Mouse (Mus musculus): ENCODE measurements around the gene Cdh13. TPM values are rescaled to one million over a fixed set of nuclear protein-coding genes. Genes with fewer than 3 reads are reported as not detected.

Cdh13 gene
- polyA plus RNA-seq, 1 experiment from 2014 or later, result 18.2 TPM

DNA sequence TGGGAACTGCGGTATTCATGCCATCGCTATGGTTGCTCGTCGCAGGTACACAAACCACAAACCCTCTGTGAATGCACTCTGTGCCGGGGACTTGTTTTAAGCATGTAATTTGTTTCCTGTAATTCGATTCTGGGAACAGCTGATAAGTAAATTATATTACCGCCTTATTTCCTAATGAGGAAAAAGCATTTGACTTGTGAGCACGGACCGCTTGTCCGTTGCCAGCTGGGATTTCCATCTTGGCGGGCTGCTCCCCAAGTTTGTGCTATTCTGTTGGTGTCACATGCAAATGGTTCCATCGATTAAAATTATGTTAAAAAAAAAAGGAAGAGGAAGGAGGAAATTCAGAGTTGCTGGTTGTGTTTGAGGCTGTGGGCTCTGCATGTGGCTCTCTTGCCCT is 569.3 kb downstream of the Cdh13 start:
- no peak overlapping the region for H3K27ac ChIP-seq (ENCODE audit: low read depth)
- DNase-seq (ENCODE audit: low spot score), result no peak
- H3K4me1 ChIP-seq (replicated peaks; ENCODE audit: control insufficient read depth, insufficient read depth, low read length), result no peaks in the 10 kb centered on the region
- no peaks in the 10 kb centered on the region for H3K36me3 ChIP-seq (ENCODE audit: control insufficient read depth, insufficient read depth, low read length)
- H3K27me3 ChIP-seq (replicated peaks; ENCODE audit: control insufficient read depth, insufficient read depth, low read length), result no peaks in the 10 kb centered on the region
- ATAC-seq (replicated peaks; ENCODE audit: low FRiP score, low TSS enrichment, low read depth), result no peak
- H3K4me2 ChIP-seq (ENCODE audit: low read length), result no peak overlapping the region
- H3K4me3 ChIP-seq (ENCODE audit: low read depth, low read length), result no peak overlapping the region
- H3K9me3 ChIP-seq (ENCODE audit: control insufficient read depth, low read length), result no peaks in the 10 kb centered on the region
- WGBS, result 81% methylated on average over 12 of the region's 12 CpGs
- H3K9ac ChIP-seq (ENCODE audit: low read length), result no peak overlapping the region

DNA sequence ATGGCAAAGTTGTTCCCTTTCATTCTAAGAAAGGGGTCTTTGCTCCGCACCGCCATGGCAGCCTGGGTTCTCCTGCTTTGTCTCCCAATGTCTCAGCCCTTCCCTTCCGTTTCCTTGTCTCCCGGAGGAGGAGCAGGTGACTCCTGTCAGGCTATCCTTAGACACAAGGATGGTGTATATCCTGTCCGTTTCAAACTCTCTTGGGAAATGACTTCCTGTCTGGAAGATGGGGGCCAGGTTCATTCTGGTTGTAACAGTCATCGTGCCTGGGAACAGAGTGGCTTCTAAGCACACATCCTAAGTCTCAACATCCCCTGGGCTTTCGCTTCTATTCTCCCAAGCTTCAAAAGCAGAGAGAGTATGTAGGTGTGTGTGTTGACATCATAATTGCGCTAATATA is 571.1 kb downstream of the Cdh13 start:
- H3K4me3 ChIP-seq (ENCODE audit: low read depth, low read length), result no peak overlapping the region
- 61% methylated on average over 8 of the region's 8 CpGs for WGBS
- no peaks in the 10 kb centered on the region for H3K4me1 ChIP-seq (replicated peaks; ENCODE audit: control insufficient read depth, insufficient read depth, low read length)
- ATAC-seq (replicated peaks; ENCODE audit: low FRiP score, low TSS enrichment, low read depth) (no peak), DNase-seq (ENCODE audit: low spot score) (no peak)
- no peak overlapping the region for H3K4me2 ChIP-seq (ENCODE audit: low read length)
- H3K27me3 ChIP-seq (replicated peaks; ENCODE audit: control insufficient read depth, insufficient read depth, low read length), result no peaks in the 10 kb centered on the region
- no peak overlapping the region for H3K27ac ChIP-seq (ENCODE audit: low read depth)
- H3K36me3 ChIP-seq (ENCODE audit: control insufficient read depth, insufficient read depth, low read length), result no peaks in the 10 kb centered on the region
- H3K9me3 ChIP-seq (ENCODE audit: control insufficient read depth, low read length), result no peaks in the 10 kb centered on the region
- no peak overlapping the region for H3K9ac ChIP-seq (ENCODE audit: low read length)

DNA sequence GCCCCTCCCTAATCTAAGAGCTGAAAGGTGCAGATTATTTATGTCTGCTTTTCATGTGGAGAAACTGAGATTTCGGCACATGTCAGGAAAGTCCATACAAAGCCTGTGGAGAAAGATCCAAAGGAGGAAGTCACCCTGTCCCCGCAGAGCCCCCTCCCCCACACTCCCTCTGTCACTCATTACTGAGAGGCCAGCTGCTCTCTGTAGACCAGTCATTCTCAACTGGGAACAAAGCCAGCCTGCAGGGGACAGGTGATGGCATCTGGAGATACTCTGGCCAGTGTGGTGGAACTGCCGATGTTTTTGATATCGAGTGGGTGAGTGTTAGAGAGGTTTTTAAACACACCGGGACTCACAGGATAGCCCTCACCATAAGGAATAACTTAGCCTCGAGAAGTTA is 582.8 kb downstream of the Cdh13 start:
- 76% methylated on average over 6 of the region's 6 CpGs for WGBS
- no peak overlapping the region for H3K4me2 ChIP-seq (ENCODE audit: low read length)
- DNase-seq (ENCODE audit: low spot score), result no peak
- no peak overlapping the region for H3K4me3 ChIP-seq (ENCODE audit: low read depth, low read length)
- ATAC-seq (replicated peaks; ENCODE audit: low FRiP score, low TSS enrichment, low read depth), result no peak
- no peaks in the 10 kb centered on the region for H3K4me1 ChIP-seq (replicated peaks; ENCODE audit: control insufficient read depth, insufficient read depth, low read length)
- no peak overlapping the region for H3K9ac ChIP-seq (ENCODE audit: low read length)
- no peaks in the 10 kb centered on the region for H3K36me3 ChIP-seq (ENCODE audit: control insufficient read depth, insufficient read depth, low read length)
- H3K27ac ChIP-seq (ENCODE audit: low read depth), result no peak overlapping the region
- no peaks in the 10 kb centered on the region for H3K27me3 ChIP-seq (replicated peaks; ENCODE audit: control insufficient read depth, insufficient read depth, low read length)
- no peaks in the 10 kb centered on the region for H3K9me3 ChIP-seq (ENCODE audit: control insufficient read depth, low read length)

DNA sequence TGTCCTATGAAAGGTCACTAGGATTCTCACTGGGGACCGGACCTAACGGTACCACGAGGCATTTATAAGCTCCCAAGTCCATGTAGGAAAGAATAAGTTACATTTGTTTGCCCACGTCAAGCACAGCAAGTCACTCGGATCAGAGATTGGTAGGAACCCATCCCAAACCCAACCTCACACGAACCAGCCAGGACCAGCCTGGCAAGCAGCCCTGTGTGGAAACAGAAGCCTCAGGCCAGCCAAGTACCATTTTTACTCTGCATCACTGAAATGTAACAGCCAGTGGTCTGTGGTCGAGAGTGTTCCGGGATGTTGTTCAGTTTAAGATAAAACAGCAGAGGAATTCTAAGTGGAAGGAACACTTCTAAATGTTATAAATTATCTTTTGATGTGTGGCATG is 587.2 kb downstream of the Cdh13 start:
- Histone ChIP-seq H3K27ac (ENCODE audit: low read depth) (no peak overlapping the region), H3K4me1 (replicated peaks; ENCODE audit: control insufficient read depth, insufficient read depth, low read length) (no peaks in the 10 kb centered on the region), H3K27me3 (replicated peaks; ENCODE audit: control insufficient read depth, insufficient read depth, low read length) (no peaks in the 10 kb centered on the region), H3K36me3 (ENCODE audit: control insufficient read depth, insufficient read depth, low read length) (no peaks in the 10 kb centered on the region), H3K9me3 (ENCODE audit: control insufficient read depth, low read length) (no peaks in the 10 kb centered on the region), H3K9ac (ENCODE audit: low read length) (no peak overlapping the region), H3K4me3 (ENCODE audit: low read depth, low read length) (no peak overlapping the region), H3K4me2 (ENCODE audit: low read length) (no peak overlapping the region)
- DNase-seq (ENCODE audit: low spot score) (no peak), ATAC-seq (replicated peaks; ENCODE audit: low FRiP score, low TSS enrichment, low read depth) (no peak)
- 83% methylated on average over 8 of the region's 8 CpGs for WGBS

DNA sequence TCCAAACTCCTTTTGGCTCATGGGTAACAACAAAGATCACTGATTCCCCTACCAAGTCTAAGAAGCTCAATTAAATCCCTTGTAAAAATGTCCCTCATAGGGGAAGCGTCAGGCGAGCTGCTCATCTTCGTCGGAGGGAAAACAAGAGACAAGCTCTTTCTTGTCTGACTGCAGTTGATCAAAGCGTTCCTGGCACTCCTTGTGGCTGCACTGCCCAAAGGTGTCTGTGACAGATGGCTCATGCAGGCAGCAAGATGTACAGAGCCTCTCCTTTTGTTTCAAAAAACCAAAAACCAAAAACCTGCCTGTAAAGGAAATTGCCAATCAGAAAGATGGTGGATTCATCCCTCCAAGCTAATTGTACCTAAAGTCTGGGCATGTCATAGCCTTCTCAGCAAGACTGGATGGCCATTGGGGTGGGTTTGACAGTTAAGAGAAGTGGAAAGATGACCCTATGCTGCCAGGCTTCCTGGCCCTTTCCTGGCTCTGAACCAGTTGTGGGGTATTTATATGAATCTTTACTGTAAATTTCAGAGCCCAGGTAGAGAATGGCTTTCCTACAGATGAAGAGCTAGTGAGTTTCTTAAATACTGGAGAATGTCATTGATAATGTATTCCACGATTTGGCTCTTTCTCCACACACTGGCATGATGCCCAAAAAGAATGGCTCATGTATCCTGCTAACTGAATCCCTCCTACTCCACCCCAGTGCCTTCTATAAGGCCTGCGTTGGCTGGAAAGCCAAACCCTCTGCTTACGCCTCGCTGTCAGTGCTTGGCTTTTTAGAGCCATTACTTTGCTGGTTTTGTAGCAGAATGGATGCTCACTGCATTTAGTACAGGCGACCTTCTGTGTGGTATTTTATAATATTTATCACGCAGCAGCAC is 596.6 kb downstream of the Cdh13 start:
- H3K9ac ChIP-seq (ENCODE audit: low read length), result no peak overlapping the region
- no peaks in the 10 kb centered on the region for H3K36me3 ChIP-seq (ENCODE audit: control insufficient read depth, insufficient read depth, low read length)
- no peaks in the 10 kb centered on the region for H3K27me3 ChIP-seq (replicated peaks; ENCODE audit: control insufficient read depth, insufficient read depth, low read length)
- H3K4me1 ChIP-seq (replicated peaks; ENCODE audit: control insufficient read depth, insufficient read depth, low read length), result no peaks in the 10 kb centered on the region
- 0 out of 2 replicates have a peak, but pooled peaks cover 4% of the 10 kb centered on the region for H3K9me3 ChIP-seq (ENCODE audit: control insufficient read depth, low read length)
- H3K4me3 ChIP-seq (ENCODE audit: low read depth, low read length), result no peak overlapping the region
- H3K27ac ChIP-seq (ENCODE audit: low read depth), result no peak overlapping the region
- DNase-seq (ENCODE audit: low spot score) (no peak), ATAC-seq (replicated peaks; ENCODE audit: low FRiP score, low TSS enrichment, low read depth) (no peak)
- 72% methylated on average over 11 of the region's 11 CpGs for WGBS
- no peak overlapping the region for H3K4me2 ChIP-seq (ENCODE audit: low read length)

DNA sequence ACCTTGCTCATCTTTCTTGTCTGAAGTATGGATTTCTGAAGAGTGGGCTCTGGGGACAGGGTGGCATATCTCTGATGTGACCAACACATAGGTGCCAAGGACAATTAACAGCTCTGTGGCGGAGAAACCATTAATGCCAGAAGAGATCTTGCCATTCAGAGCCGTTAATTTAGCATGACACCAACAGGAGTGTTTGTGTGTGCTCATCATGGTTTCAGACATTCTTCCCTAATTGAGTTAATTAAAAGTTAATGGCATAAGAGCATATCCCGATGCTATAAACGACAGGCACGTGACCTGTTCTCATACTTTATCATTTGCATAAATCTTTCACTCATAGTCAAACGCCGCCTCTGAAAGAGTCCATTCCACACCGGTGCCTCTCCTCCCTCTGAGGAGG is 600.8 kb downstream of the Cdh13 start:
- Histone ChIP-seq H3K4me2 (ENCODE audit: low read length) (no peak overlapping the region), H3K27ac (ENCODE audit: low read depth) (no peak overlapping the region), H3K36me3 (ENCODE audit: control insufficient read depth, insufficient read depth, low read length) (no peaks in the 10 kb centered on the region), H3K9me3 (ENCODE audit: control insufficient read depth, low read length) (no peaks in the 10 kb centered on the region), H3K9ac (ENCODE audit: low read length) (no peak overlapping the region), H3K4me3 (ENCODE audit: low read depth, low read length) (no peak overlapping the region), H3K27me3 (replicated peaks; ENCODE audit: control insufficient read depth, insufficient read depth, low read length) (no peaks in the 10 kb centered on the region), H3K4me1 (replicated peaks; ENCODE audit: control insufficient read depth, insufficient read depth, low read length) (no peaks in the 10 kb centered on the region)
- WGBS, result 49% methylated on average over 8 of the region's 8 CpGs
- ATAC-seq (replicated peaks; ENCODE audit: low FRiP score, low TSS enrichment, low read depth), result no peak
- no peak for DNase-seq (ENCODE audit: low spot score)

DNA sequence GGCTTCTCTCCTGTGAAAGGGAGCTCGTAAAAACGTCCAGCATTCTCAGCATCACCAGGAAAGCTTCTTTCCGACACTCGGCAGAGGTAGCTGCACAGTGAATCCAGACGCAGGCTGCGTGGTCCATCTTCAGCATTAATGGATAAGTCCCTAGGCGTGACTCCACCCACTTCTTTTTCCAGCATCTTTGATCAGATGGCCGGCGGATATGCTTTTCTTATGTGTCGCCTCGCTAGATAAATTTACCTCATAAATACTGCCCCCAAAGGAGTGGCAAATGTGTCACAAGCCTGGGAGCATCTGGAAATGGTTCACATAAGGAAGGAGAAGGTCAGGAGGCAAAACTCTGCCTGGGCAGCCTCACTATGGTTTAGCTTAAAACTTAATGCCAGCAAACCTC is 601.5 kb downstream of the Cdh13 start:
- Histone ChIP-seq H3K27ac (ENCODE audit: low read depth) (no peak overlapping the region), H3K36me3 (ENCODE audit: control insufficient read depth, insufficient read depth, low read length) (no peaks in the 10 kb centered on the region), H3K4me1 (replicated peaks; ENCODE audit: control insufficient read depth, insufficient read depth, low read length) (no peaks in the 10 kb centered on the region), H3K9me3 (ENCODE audit: control insufficient read depth, low read length) (no peaks in the 10 kb centered on the region), H3K4me2 (ENCODE audit: low read length) (no peak overlapping the region), H3K9ac (ENCODE audit: low read length) (no peak overlapping the region), H3K4me3 (ENCODE audit: low read depth, low read length) (no peak overlapping the region), H3K27me3 (replicated peaks; ENCODE audit: control insufficient read depth, insufficient read depth, low read length) (no peaks in the 10 kb centered on the region)
- ATAC-seq (replicated peaks; ENCODE audit: low FRiP score, low TSS enrichment, low read depth) (no peak), DNase-seq (ENCODE audit: low spot score) (no peak)
- WGBS, result 37% methylated on average over 11 of the region's 11 CpGs

DNA sequence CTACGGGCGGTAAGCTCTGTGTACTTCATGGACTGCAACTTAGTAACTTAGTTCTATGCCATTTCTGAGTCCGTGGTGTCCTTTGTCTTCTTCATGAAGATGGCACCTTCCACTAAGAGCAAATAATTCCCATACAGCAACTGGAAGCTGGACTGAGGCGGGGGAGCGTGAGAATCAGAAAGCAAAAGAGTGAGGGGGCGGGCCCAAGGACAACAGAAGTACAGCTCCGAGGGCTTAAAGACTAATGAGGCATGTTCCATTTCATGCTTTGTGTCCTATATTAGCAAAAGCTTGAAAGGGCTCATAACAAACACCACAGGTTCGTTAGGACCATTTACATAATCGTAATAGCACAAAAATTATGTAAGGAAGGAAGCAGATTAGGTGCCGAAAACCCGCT is 618.9 kb downstream of the Cdh13 start:
- Histone ChIP-seq H3K9ac (ENCODE audit: low read length) (no peak overlapping the region), H3K4me2 (ENCODE audit: low read length) (no peak overlapping the region), H3K27me3 (replicated peaks; ENCODE audit: control insufficient read depth, insufficient read depth, low read length) (no peaks in the 10 kb centered on the region), H3K9me3 (ENCODE audit: control insufficient read depth, low read length) (0 out of 2 replicates have a peak, but pooled peaks cover 3% of the 10 kb centered on the region), H3K4me3 (ENCODE audit: low read depth, low read length) (no peak overlapping the region), H3K36me3 (ENCODE audit: control insufficient read depth, insufficient read depth, low read length) (no peaks in the 10 kb centered on the region), H3K27ac (ENCODE audit: low read depth) (no peak overlapping the region), H3K4me1 (replicated peaks; ENCODE audit: control insufficient read depth, insufficient read depth, low read length) (no peaks in the 10 kb centered on the region)
- WGBS, result 87% methylated on average over 11 of the region's 11 CpGs
- no peak for DNase-seq (ENCODE audit: low spot score)
- no peak for ATAC-seq (replicated peaks; ENCODE audit: low FRiP score, low TSS enrichment, low read depth)

DNA sequence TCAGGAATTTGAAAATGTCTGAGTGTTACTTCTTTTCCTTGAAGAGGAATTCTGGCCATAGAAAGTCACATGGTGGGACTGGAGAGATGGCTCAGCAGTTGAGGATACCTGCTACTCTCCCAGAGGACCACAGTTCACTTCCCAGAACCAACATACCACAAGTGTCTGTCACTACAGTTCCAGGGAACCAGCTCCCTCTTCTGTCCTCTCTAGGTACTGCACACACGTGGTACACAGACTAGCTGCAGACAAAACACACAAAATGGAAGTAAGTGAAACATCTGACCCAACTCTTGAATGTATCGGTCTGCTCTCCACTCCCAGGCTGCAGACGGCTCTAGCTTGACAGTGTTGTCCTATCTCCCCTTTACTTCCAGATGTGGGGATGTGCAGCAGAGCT is 633.0 kb downstream of the Cdh13 start:
- no peak for ATAC-seq (replicated peaks; ENCODE audit: low FRiP score, low TSS enrichment, low read depth)
- Histone ChIP-seq H3K9ac (ENCODE audit: low read length) (no peak overlapping the region), H3K4me3 (ENCODE audit: low read depth, low read length) (no peak overlapping the region), H3K4me1 (replicated peaks; ENCODE audit: control insufficient read depth, insufficient read depth, low read length) (no peaks in the 10 kb centered on the region), H3K27me3 (replicated peaks; ENCODE audit: control insufficient read depth, insufficient read depth, low read length) (no peaks in the 10 kb centered on the region), H3K27ac (ENCODE audit: low read depth) (no peak overlapping the region), H3K4me2 (ENCODE audit: low read length) (no peak overlapping the region), H3K9me3 (ENCODE audit: control insufficient read depth, low read length) (peaks cover 15% of the 10 kb centered on the region; the same call in 1 of the 2 replicates), H3K36me3 (ENCODE audit: control insufficient read depth, insufficient read depth, low read length) (no peaks in the 10 kb centered on the region)
- DNase-seq (ENCODE audit: low spot score), result no peak
- 96% methylated on average over 3 of the region's 3 CpGs for WGBS

All from intestine, embryonic 14.5 days (tissue).